Mouse (Mus musculus) limb, embryonic 14.5 days (tissue): ENCODE measurements at regions not wholly inside any gene's neighbourhood (a gene's known extent, or its start where the extent isn't known, plus 50 kb on each side); places are given as distances from the start of the nearest gene placed in this dataset.

Source experiments
- ATAC-seq: fragments of 200-750 bp; cut with Nextera tagmentation; 2 replicates; pipeline ENCODE4 v1.8.0; 2017; ENCODE audit warnings: low read depth, moderate number of reproducible peaks, moderate TSS enrichment; ENCODE audit not compliant: low FRiP score
- DNase-seq: peaks from one replicate; pipeline ENCODE4 v3.0.0-alpha.2; 2015; ENCODE audit warnings: low spot score
- H3K27ac ChIP-seq: fragments of 300-500 bp; sonication (generic); replicated peaks from 2 replicates; pipeline ENCODE4 v1.5.1; 2014; ENCODE audit warnings: low read depth, mild to moderate bottlenecking, low read length, moderate library complexity, mixed read lengths
- H3K27me3 ChIP-seq: fragments of 300-500 bp; sonication (generic); 2 replicates; pipeline ENCODE4 v1.6.1; 2014; ENCODE audit warnings: low read length, mixed read lengths; ENCODE audit not compliant: control insufficient read depth, insufficient read depth
- H3K36me3 ChIP-seq: fragments of 300-500 bp; sonication (generic); 2 replicates; pipeline ENCODE4 v1.6.1; 2014; ENCODE audit warnings: mild to moderate bottlenecking, low read length, moderate library complexity, mixed read lengths; ENCODE audit not compliant: control insufficient read depth, insufficient read depth
- H3K4me1 ChIP-seq: fragments of 300-500 bp; sonication (generic); 2 replicates; pipeline ENCODE4 v1.6.1; 2014; ENCODE audit warnings: antibody characterized with exemption, low read length, mixed read lengths; ENCODE audit not compliant: control insufficient read depth, insufficient read depth
- H3K4me2 ChIP-seq: fragments of 300-500 bp; sonication (generic); replicated peaks from 2 replicates; pipeline ENCODE4 v1.6.1; 2014; ENCODE audit warnings: low read depth, mild to moderate bottlenecking, low read length, moderate library complexity; ENCODE audit not compliant: severe bottlenecking
- H3K4me3 ChIP-seq: fragments of 300-500 bp; sonication (generic); replicated peaks from 2 replicates; pipeline ENCODE4 v1.5.1; 2014; ENCODE audit warnings: low read length
- H3K9ac ChIP-seq: fragments of 300-500 bp; sonication (generic); 2 replicates; pipeline ENCODE4 v1.6.1; 2014; ENCODE audit warnings: mild to moderate bottlenecking, low read depth, low read length, moderate library complexity; ENCODE audit not compliant: severe bottlenecking
- H3K9me3 ChIP-seq: fragments of 300-500 bp; sonication (generic); 2 replicates; pipeline ENCODE4 v1.6.1; 2016; ENCODE audit warnings: low read length; ENCODE audit not compliant: control insufficient read depth
- POLR2A ChIP-seq: fragments of 200-500 bp; IDR thresholded peaks from 2 replicates; pipeline ENCODE4 v1.8.0; 2012; ENCODE audit warnings: inconsistent platforms, mild to moderate bottlenecking, moderate library complexity, borderline replicate concordance; ENCODE audit not compliant: insufficient read depth, insufficient read length; ENCODE audit errors: extremely low read depth
- WGBS: fragments of 180-500 bp; shearing (Covaris S2); extraction: QIAGEN DNeasy Blood & Tissue Kit; methylation state at CpG from one replicate; pipeline ENCODE4 v1.1.7; 2014; 5-methylcytosine and 5-hydroxymethylcytosine counted together

DNA sequence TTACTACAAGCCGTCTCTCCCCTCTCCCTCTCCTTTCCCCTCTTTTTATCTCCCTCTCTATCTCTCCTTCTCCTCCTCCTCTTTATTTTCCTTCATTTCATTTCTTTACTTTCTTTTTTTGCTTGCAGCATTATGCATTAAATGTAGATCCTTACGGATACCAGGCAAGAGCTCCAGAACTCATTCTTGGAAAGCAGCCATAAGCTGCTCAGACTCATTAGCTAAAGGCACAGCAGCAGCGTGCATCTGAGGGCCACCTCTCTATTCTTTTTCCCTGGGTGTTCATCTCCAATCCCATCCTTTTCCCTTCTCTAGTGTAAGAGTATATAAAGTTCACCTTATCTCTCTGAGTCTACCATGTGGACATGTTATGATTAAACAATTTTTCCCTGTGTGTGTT is 149.4 kb upstream of the Ccdc122 start:
- 36% methylated on average over 3 of the region's 3 CpGs for WGBS
- no peak for DNase-seq
- TF ChIP-seq POLR2A: no peak

DNA sequence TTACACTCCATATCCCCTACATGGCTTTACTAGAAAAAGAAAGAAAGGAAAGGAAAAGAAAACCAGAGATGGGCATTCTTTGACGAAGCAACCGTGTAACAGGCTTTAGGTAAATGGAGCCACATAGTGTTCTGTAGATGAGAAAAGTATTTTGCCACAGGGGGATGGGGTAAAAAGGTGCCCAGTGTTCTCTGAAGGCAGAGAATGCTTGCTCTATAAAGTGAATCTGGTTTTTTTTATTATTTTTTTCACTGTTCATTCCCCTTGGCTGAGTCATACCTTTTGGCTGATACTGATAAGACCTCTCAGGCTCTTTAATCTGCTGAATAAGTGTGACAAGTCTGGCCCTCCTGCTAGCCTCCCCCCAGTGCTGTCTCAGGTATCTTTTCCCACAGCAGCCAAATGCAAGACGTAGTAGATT is 153.3 kb upstream of the Ccdc122 start:
- DNase-seq: no peak
- peak; percentile 48 for ATAC-seq
- H3K4me1 ChIP-seq: peaks cover 30% of the 10 kb centered on the region
- H3K27me3 ChIP-seq: no peaks in the 10 kb centered on the region
- no peak overlapping the region for H3K9ac ChIP-seq
- H3K4me2 ChIP-seq: 0 out of 2 replicates have a peak overlapping the region, but pooled peaks have one; percentile 4
- H3K9me3 ChIP-seq: no peaks in the 10 kb centered on the region
- H3K4me3 ChIP-seq: no peak overlapping the region
- 17% methylated on average over 3 of the region's 3 CpGs for WGBS
- no peaks in the 10 kb centered on the region for H3K36me3 ChIP-seq
- H3K27ac ChIP-seq: peak overlapping the region; percentile 56; the same call in 1 of the 2 replicates
- TF ChIP-seq POLR2A: no peak

More for the DNA sequence above, 149.4 kb upstream of the Ccdc122 start:
- H3K4me2 ChIP-seq: no peak overlapping the region
- ATAC-seq: no peak
- no peak overlapping the region for H3K9ac ChIP-seq
- no peaks in the 10 kb centered on the region for H3K27me3 ChIP-seq
- H3K9me3 ChIP-seq: no peaks in the 10 kb centered on the region
- no peaks in the 10 kb centered on the region for H3K36me3 ChIP-seq
- no peak overlapping the region for H3K27ac ChIP-seq
- peaks cover 29% of the 10 kb centered on the region for H3K4me1 ChIP-seq
- no peak overlapping the region for H3K4me3 ChIP-seq

DNA sequence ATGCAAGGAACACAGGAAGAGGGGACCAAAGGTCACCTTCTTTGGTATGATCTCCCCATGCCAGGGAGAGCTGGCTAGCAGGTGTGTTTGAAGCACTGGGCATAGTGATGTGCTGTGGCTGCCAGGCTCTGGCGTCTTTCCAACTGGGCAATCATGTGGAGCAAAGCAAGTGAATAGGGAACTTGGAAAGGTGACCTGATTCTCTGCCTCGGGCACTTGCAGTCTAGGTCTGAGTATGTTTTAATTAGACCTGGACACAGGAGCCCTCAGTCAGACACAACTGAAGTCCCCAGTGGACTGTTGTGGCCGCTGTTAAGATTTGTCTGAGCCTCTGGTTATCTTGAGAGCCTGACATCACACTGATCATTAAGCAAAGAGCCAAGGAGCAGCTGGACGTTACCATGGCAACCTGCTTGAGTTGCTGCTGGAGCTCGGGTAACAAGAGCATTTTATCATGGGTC is 153.8 kb upstream of the Ccdc122 start:
- H3K27me3 ChIP-seq: no peaks in the 10 kb centered on the region
- peaks cover 30% of the 10 kb centered on the region for H3K4me1 ChIP-seq
- DNase-seq (peak; percentile 87), ATAC-seq (peak; percentile 83)
- WGBS: 10% methylated on average over 5 of the region's 5 CpGs
- 0 out of 2 replicates have a peak overlapping the region, but pooled peaks have one; percentile 4 for H3K4me2 ChIP-seq
- no peak overlapping the region for H3K9ac ChIP-seq
- TF ChIP-seq POLR2A: no peak
- H3K4me3 ChIP-seq: no peak overlapping the region
- no peaks in the 10 kb centered on the region for H3K9me3 ChIP-seq
- H3K27ac ChIP-seq: peak overlapping the region; percentile 56
- no peaks in the 10 kb centered on the region for H3K36me3 ChIP-seq

DNA sequence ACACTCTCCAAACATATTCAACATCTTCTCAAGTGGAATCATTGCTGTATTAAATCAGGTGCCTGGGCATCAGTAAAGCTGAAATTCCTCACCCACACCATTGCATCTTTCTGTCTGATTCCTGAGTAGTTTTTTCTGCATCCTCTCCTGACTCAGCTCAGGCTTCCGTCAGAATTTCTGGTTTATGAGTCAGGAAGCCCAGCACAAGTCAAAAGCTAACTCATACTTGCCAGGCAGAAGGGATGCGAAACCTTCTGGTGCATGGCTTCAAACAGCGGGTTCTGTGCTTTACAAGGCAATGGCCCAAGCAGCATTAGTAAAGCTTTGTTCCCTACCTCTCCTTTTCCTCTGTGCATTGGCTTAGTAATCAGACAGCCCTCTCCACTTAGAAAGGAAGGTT is 155.7 kb upstream of the Ccdc122 start:
- Histone ChIP-seq H3K4me1 (peaks cover 38% of the 10 kb centered on the region), H3K27me3 (no peaks in the 10 kb centered on the region), H3K27ac (no peak overlapping the region), H3K4me2 (no peak overlapping the region), H3K4me3 (no peak overlapping the region), H3K9ac (no peak overlapping the region), H3K9me3 (no peaks in the 10 kb centered on the region), H3K36me3 (no peaks in the 10 kb centered on the region)
- no peak for ATAC-seq
- TF ChIP-seq POLR2A: no peak
- WGBS: 73% methylated on average over 3 of the region's 3 CpGs
- no peak for DNase-seq

DNA sequence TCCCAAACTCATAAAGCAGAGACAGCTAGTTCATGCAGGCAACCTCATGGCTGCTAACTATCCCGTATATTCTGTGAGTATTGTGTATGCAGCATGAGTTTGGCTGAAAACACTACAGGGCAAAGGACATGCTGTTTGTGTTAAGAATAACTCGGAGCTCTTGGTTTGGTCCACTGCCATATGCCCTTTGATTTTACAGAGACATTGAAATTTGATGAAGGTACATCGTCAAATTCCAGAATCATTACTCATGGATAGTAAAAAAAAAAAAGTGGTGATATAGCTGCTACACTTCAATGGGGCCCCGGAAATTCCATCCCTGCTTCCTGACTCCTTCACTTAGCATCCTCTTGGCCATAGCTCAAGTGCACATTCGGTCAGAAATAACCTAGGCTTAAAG is 159.3 kb upstream of the Ccdc122 start:
- no peak overlapping the region for H3K4me3 ChIP-seq
- H3K4me2 ChIP-seq: no peak overlapping the region
- H3K9me3 ChIP-seq: no peaks in the 10 kb centered on the region
- 48% methylated on average over 5 of the region's 5 CpGs for WGBS
- no peak for TF ChIP-seq POLR2A
- peaks cover 41% of the 10 kb centered on the region for H3K4me1 ChIP-seq
- no peaks in the 10 kb centered on the region for H3K36me3 ChIP-seq
- H3K9ac ChIP-seq: no peak overlapping the region
- no peak overlapping the region for H3K27ac ChIP-seq
- ATAC-seq: no peak
- H3K27me3 ChIP-seq: no peaks in the 10 kb centered on the region
- DNase-seq: no peak
